Mouse (Mus musculus): ENCODE measurements around the gene Acr. TPM values are rescaled to one million over a fixed set of nuclear protein-coding genes. Genes with fewer than 3 reads are reported as not detected.

The Acr gene
- 1 to 10 TPM in 1 of 4 experiments, under 1 TPM in 3; 0.17 to 1.4 (median 0.71) TPM for total RNA-seq (2022)

DNA sequence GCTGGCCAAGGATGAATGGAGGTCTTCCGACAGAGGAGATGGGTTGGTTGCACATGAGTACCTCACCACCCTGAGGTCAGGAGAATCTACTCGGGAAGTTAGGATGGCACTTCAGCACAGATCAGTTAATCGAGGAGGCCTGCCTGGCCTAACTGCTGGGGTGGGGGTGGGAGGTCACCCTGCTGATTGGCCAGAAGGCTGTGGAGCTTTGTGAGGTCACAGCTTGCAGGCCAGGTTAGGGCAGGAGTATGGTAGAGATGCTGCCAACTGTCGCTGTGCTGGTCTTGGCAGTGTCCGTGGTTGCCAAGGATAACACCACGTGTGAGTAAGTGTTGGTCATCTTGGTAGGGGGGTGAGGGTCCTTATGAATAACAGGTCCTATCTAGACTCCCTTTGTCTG, at the start of gene Acr:
Gene Acr, plus strand, starts transcription at position 213 of the 400 bp plus-strand sequence.
- DNase-seq, result no peak

DNA sequence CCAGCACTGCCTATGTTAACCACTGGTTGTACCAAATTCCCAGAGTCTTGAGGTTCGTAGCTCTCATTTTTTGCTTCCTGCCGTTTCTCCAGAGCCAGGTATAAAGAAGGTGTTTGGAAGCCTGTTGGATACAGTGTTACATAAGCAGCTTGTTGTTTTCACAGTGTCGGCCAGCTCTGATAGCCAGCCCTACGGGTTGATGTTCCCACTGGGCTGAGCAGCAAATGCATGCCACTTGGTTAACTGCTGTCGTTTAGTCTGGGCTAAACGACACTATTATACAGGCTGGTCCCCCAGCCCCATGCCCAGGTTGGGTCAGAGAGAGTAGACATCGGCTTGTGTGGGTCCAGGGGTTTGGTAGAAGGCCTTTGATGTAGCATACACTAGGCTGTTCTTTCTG, 46.2 kb upstream of the Acr start:
- DNase-seq, result no peak

DNA sequence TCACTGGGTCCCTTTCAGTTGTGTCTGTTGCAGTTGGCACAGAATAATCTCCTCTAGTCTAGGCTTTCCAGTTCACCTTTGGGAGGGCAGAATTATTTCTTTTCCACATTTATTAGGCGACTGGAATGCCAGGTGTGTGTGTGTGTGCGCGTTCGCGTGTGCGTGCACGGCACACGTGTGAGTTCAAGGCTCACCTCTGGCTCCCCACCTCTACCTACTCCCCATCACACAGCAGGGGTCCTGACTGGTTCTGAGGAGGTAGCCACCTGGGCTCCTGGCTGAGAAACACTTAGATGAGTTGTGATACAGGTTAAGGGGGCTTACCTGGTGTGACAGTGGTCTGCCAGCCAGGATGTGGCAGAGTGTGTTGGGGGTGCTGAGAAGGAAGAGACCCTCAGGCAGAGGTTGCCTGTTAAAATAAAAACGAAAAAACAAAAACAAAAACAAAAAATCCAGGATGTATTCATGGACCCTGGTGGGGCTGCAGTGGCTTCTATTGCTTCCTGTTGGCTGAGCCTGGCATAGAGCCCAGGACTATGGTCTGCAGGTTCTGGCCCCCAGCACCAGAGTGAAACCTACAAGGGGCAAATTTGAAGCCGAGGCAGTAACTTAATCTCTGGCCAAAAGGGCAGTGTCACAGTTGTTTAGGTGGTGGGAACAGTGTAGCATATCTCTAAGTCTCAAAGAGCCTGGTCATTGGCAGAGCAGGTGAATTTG, 45.4 kb upstream of the Acr start:
- DNase-seq, result no peak

DNA sequence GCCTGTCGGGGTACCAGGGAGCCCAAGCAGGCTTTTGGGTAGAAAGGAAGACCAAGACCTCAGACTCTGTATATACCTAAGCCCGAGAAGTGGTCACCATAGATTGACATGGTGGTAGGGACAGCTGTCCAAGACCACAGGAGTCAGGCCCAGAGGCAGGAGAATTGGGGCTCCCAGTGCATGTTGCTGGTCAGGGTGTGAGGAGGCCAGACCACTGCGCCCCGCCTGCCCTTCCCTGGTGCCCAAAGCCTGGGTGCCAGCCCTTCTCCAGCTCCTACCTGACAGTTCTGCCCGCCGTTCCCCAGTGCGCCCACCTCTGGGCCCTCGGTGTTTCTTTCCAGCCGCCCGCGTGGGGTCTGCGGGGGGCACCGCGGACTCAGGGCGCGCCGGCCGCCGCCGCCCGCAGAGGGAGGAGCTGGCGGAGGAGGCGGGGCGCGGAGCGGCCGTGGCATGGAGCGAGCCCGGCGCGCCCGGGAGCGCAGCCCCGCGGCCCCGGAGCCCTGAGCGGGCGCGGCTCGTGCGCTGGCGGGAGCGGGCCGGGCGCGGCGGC, 44.8 kb upstream of the Acr start:
- no peak for DNase-seq

DNA sequence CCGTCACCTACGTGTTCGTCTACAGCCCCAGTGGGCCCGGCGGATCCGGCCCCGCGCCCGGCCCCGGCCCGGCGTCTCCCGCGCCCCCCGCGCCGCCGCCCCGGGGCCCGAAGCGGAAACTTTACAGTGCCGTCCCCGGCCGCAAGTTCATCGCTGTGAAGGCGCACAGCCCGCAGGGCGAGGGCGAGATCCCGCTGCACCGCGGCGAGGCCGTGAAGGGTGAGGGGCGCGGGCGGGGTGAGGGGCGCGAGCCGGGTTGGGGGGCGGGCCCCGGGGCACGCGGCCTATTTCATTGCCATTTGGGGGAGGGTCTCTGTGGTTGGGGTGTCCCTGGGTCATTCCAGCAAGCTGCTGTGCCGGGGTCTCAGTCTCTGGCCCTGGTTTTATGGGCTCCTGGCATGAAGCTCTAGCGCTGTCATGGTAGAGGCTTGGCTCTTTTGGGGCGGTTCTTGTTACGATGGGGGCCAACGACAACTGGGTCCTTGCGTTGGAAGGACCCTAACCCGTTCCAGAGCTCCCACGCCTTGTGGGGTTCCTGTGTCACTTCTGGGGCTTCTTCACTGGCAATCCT, 44.0 kb upstream of the Acr start:
- no peak for DNase-seq

DNA sequence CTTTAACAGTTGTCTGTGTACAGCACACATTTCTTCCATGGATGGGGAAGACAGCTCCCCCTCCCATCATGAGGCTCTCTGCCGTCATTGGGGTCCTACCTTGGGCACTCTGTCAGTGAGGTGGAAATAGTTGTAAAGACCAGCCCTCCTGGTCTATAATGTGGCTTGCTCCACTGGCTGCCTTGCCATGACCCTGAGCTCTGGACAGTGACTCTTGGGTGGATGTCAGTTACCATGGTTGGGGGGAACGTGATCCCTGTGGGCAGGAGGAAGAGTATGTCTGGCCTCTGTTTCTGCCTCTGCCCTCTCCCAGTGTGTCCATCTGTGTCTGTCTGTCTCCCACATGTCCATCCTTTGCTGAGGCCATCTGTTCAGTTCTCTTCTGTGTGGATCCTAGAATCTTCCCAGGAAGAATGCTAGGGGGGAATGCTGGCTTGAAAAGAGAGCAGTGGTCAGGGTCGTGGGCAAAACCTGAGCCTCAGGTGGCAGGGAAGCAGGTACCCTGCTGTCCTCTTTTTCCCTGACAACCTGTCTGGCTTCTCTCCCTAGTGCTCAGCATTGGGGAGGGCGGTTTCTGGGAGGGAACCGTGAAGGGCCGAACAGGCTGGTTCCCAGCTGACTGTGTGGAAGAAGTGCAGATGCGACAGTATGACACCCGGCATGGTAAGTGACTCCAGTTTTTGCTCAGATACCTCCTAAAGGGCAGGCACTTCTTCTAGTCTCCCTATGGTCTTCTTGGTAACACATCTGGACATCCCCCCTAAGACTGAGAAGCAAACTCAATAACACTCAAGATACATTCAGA, 43.3 kb upstream of the Acr start:
- DNase-seq, result no peak

DNA sequence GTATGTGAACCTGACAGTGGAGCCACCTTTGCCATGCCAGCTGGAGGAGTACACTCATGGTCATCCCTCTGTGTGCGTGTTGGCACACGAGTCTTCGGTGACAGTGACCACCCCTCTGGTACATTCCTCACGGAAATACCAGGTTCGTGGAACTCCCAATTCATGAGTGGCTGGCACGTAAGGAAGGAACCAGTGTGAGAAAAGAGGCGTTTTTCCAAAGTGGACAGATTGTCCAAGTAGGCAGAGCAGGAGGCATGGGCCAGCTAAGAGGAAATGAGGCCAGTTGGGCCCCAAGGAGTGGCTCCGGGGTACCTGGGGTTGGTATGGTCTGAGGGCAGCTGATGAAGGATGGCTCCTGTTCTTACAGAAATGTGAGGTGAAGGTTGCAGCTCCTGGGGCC, 42.7 kb upstream of the Acr start:
- DNase-seq, result no peak

DNA sequence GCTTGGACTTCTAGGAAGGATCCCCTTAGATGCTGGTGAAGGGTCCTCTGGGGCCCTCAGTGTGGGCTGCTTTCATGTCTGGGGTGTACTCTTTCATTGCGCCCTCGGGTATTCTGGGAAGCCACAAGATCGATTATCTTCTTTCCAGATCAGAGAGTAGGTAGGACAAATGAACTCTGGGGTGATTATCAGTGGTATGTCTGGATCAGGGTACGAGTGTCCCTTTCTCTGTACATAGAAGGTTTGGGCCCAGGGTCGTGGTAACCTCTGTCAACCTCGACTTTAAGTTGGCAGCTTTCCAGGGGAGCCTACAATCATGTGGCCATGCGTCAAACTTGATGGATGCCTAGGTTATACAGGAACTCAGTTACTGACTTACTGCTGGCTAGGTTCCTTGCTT, 42.2 kb upstream of the Acr start:
- DNase-seq, result no peak

DNA sequence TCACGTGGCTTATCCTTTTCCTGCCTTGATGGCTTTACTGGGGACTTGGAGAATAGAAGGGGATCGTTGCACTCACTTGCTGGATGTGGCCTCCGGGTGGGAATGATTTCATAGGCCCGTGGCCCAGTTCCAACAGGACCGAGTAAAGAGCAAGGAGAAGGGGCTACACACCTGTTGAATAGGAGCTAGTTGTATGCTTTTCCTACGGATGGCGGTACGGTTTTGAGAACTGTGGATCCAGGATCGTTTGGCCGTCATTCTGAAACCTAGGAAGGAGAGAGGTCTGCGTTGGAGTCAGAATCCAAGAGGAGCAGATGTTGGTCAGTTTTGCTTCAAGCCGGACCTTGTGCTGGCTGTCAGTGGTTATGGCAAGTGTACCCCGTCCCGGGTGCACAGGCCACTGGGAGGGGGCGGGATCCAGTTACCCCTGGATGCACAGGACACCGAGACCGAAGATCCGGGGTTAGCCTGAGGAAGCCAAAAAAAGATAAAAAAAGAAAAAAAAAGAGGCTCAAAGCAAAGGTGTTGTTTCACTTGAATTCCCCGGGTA, 41.3 kb upstream of the Acr start:
- no peak for DNase-seq

DNA sequence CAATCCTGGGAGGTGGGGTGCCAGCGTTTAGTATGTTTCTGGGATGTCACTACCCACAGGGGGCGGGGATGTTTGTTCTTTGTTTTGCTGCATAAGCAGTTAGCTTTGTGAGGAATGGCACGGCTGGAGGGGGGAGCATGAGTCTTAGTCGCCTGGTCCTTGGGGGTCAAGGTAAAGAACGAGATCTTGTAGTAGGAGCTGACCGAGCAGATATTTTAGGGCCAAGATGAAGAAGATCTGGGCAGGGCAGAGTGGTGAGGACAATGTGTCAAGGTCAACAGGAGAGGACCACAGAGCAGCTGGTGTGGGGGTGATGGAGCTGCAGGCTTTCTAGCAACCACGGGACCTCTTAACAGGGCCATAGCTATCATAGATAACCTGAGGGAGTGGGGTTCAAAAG, 40.7 kb upstream of the Acr start:
- no peak for DNase-seq

DNA sequence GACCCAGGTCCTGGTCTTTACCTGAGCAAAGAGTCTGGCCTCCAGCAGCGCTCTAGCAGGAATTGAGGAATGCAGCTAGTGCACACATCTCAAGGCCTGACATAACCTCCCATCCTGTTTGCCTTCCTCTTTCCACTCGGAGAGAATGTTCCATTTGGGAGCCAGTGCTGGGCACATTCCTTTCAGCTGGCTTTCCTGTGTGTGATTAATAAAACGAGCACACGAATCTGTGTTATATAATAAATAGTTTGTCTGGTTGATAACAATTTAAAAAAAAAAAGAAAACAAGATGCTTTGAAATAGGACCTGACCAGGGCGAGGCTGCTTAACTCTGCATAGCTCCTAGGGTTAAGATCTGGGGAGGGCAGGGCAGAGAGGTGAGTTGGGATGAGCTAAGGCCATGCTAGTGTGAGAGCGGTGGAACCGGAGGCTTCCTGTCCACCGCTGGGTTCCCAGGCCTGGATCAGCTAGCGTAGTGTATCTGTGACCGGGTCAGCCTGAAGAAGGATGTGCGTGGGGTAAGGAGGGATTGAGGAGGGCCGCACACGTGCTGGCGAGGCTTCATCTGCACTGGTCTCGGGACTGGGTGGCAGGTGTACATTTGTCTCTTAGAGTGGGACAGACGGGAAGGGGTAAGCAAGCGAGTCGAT, 39.8 kb upstream of the Acr start:
- no peak for DNase-seq

DNA sequence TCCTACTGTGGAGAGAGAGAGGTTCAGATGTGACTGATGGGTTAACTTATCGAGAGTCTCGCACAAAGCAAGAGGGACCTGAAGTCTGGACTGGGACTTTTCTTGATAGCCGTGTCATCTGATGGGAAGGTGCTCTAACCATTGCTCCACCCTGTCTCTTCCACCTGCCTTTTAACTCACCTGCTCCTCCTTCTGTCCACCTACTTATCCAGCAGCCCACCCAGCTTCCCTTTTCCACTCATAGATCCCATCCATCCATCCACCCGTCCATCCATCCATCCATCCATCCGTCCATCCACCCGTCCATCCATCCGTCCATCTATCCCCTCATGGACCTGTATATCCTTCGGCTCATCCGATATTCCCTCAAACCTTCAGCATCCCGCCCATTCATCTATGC, 39.2 kb upstream of the Acr start:
- DNase-seq, result no peak

DNA sequence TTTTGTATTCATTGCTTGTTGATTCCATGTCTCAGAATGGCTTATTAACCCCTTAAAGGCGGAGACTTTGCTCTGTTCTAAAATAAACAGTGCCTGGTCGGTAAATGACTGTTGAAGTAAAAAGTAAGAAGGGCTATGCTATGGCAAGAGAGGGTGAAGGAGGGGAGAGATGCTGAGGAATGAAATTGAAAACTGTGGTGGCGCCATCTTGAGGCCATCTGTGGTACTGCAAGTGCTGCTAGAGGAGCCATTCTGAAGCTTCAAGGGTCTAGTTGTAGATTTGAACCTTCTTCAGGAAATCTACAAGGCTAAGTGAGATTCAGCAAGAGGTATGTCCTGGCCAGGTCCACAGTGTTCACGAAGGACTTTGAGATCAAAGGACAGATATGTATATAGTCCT, 37.8 kb upstream of the Acr start:
- no peak for DNase-seq

DNA sequence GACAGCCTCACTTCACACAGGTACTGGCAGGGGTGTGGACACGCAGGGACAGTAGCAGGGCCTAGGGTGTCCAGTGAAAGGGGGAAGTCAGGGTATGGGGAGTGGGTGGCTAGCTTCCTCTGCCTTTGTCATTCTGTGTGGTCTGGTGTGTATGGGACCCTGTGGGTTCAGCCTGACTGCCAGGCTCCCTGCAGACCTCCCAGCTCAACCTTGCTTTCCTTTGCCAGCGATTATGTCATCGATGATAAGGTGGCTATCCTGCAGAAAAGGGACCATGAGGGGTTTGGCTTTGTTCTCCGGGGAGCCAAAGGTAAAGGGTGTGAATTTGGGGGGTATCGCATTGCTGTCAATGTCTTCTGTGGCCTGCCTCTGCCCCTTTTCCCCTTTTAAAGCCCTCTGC, 36.7 kb upstream of the Acr start:
- DNase-seq, result no peak

DNA sequence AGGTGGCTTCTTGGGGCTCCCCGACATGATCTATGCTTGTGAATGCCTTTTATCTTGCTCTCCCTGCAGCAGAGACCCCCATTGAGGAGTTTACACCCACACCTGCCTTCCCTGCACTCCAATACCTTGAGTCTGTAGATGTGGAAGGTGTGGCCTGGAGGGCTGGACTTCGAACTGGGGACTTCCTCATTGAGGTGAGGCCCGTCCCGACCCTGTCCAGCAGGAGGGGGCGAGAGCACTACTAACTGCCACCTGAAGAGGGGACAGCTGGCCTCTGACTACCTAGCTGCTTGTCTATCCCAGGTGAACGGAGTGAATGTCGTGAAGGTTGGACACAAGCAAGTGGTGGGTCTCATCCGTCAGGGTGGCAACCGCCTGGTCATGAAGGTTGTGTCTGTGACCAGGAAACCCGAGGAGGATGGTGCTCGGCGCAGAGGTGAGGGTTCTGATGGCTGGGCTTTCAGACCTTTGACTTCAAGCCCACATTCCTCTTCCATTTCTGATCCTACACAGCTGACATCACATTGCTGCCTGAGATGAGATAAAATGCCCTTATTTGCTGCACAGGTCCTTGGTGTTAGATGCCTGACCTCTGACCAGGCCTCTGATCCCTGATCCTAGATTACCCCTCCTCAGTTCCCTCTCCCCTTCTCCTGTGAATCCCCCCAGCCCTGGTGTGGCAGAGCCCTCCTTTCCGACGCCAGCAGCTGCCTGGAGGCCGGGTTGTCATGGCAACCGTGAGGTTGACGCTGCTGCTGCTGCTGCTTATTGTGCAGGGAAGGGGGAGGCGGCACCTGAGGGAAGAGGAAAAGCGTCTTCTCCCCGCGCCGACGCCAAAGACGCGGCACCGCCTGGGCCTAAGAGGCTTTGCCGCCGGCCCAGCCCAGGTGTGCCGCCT, 35.9 kb upstream of the Acr start:
- no peak for DNase-seq

DNA sequence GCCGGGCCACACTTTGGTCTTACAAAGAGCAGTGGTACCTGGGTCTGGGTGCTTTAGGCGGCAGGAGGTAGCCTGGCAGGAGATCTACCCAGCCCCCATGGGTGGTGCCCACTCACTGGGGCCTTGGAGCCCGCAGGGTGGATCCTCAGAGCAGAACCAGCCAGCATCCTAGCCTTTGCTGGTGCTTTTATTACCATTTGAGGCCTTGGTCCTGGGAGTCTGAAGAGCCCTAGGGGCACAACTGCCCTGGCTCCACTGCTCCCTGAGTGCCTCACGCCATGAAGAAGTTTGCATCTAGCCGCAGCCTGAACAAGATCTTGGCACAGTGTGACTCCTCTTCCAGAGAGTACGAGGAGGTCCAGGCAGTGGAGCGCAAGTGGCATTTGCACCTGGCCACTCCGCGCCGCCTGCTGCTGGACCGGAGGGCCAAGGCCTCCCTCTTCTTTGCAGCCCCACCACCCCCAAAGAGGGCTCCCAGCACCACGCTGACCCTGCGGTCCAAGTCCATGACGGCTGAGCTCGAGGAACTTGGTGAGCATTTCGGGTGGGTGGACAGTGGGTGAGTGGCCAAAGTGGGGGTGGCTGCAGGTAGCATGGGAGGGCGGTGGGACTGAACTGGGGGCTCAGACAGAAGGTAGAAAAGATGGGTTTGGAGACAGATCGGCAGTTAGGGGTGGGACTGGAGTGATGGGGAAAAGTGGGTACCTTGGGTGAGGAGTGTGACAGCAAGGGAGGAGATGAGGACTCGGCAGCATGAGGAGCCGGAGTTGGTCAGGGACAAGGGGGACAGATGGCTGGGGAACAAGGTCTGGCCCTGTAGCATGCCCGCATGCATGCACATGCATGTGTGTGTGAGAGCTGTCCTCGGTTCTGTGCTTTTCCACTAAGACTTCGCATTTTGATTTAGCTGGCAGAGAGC, 34.9 kb upstream of the Acr start:
- DNase-seq, result no peak

DNA sequence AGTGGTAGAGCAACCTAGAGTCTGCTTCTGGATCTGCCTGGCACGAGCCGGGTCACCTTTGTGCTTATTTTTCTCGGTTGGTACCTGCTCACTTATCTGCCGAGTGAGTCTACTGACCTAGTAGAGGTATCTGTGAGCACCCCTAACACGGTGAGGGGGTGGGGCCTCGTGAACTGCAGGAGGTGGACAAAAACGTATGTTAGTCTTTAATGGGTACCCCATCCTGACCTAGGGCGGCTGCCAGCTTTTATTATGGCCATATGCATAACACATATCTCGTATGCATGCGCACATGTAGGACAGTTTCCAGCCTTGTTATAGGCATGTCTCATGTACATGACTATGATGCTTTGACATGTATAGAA, 34.3 kb upstream of the Acr start:
- DNase-seq, result no peak

DNA sequence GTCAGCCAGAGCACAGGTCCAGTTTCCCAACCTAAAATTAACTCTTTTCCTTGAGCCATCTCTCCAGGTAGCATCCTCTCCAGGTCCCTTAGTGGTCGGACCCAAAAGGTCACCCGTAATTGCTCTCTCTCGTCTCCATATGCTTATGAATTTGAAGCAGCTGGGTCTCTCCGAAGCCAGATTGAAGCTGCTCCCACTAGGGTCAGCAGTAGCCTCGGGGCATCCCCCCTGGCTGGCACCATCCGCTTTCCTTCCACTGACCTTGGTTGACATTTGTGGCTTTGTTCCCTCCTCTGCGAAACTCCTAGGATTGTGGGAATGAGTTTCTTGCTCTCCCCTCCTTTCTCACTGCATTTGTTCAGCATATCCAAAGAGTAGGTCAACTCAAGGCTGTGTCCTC, 24.0 kb upstream of the Acr start:
- no peak for DNase-seq

DNA sequence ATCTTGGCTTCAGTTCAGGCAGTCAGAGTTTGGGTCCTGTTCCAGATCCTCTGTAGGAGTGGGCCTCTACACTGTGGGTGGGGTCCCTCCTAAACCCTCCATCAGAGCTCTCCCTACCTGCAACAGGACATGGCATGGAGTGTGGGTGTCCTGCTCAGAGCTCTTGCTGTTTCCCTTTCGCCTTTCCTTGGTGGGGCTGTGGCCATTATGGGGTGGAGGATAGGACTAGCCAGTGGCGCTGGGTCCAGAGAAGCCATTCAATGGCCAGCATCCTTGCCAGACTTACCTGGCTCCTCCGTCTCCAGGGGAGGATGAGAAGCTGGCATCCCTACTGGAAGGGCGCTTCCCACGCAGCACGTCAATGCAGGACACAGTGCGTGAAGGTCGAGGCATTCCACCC, 20.8 kb upstream of the Acr start:
- no peak for DNase-seq

DNA sequence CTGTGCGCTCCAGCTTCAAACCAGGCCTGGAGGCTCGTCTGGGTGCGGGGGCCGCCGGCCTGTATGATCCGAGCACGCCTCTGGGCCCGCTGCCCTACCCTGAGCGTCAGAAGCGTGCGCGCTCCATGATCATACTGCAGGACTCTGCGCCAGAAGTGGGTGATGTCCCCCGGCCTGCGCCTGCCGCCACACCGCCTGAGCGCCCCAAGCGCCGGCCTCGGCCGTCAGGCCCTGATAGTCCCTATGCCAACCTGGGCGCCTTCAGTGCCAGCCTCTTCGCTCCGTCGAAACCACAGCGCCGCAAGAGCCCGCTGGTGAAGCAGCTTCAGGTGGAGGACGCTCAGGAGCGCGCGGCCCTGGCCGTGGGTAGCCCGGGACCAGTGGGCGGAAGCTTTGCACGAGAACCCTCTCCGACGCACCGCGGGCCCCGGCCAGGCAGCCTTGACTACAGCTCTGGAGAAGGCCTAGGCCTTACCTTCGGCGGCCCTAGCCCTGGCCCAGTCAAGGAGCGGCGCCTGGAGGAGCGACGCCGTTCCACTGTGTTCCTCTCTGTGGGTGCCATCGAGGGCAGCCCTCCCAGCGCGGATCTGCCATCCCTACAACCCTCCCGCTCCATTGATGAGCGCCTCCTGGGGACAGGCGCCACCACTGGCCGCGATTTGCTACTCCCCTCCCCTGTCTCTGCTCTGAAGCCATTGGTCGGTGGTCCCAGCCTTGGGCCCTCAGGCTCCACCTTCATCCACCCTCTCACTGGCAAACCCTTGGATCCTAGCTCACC, 20.1 kb upstream of the Acr start:
- DNase-seq, result no peak
